Mouse (Mus musculus) CH12.LX (cell line): ENCODE results near the gene Pvalb. TPM values are rescaled to one million over a fixed set of nuclear protein-coding genes. Genes with fewer than 3 reads are reported as not detected.
A peak's percentile ranks its signal among the peaks of the same experiment; 100 is the strongest.

Experiments
- DNase-seq: peaks from one replicate; pipeline ENCODE4 v3.0.0-alpha.2; 2013; ENCODE audit errors: extremely low read depth
- H3K27ac ChIP-seq: 2 replicates; pipeline ENCODE4 v1.5.1; 2012; ENCODE audit warnings: low read depth, mild to moderate bottlenecking, control low read depth, moderate library complexity; ENCODE audit not compliant: insufficient read depth
- H3K27me3 ChIP-seq: replicated peaks from 2 replicates; pipeline ENCODE3; 2012; ENCODE audit warnings: inconsistent platforms
- H3K36me3 ChIP-seq, 2 experiments: replicated peaks in 1 of 2; 2 replicates each; pipeline versions ENCODE3 to v1.6.1; 2012; ENCODE audit warnings: inconsistent platforms in 1 of 2, low read length in 1 of 2, mild to moderate bottlenecking in 1 of 2, mixed read lengths in 1 of 2, moderate library complexity in 1 of 2; ENCODE audit not compliant: control insufficient read depth in 1 of 2, insufficient read depth in 1 of 2
- H3K4me1 ChIP-seq, 2 experiments: 2 replicates each; pipeline ENCODE4 v1.6.1; 2012; ENCODE audit warnings: inconsistent platforms in 1 of 2, moderate library complexity in 1 of 2; ENCODE audit not compliant: insufficient read depth in 2 of 2, control insufficient read depth in 1 of 2
- H3K4me2 ChIP-seq: 2 replicates; pipeline ENCODE4 v1.6.1; 2012; ENCODE audit warnings: low read depth, mild to moderate bottlenecking, control low read depth; ENCODE audit not compliant: poor library complexity, insufficient read depth, severe bottlenecking
- H3K4me3 ChIP-seq, 3 experiments: fragments of 150-350 bp in 1 of 3; sonication (generic) in 1 of 3; replicated peaks in 1 of 3; 2 replicates each; pipeline versions ENCODE3 to v1.5.1; 2011 to 2012; ENCODE audit warnings: low read depth in 2 of 3, low read length in 2 of 3, mild to moderate bottlenecking in 2 of 3, moderate library complexity in 2 of 3, control low read depth in 1 of 3, improper control_type of control experiment in 1 of 3, inconsistent platforms in 1 of 3, mixed read lengths in 1 of 3; ENCODE audit not compliant: poor library complexity in 1 of 3
- H3K79me2 ChIP-seq: replicated peaks from 2 replicates; pipeline ENCODE4 v1.6.1; 2012; ENCODE audit warnings: mild to moderate bottlenecking, moderate library complexity; ENCODE audit not compliant: control insufficient read depth, poor library complexity, insufficient read depth, severe bottlenecking; ENCODE audit errors: extremely low read depth
- H3K9ac ChIP-seq: 2 replicates; pipeline ENCODE4 v1.6.1; 2012; ENCODE audit warnings: low read depth, mild to moderate bottlenecking, control low read depth, moderate library complexity; ENCODE audit not compliant: insufficient read depth
- H3K9me3 ChIP-seq: replicated peaks from 2 replicates; pipeline ENCODE3; 2012; ENCODE audit warnings: low read length, inconsistent platforms, mixed read lengths
- BHLHE40 ChIP-seq: IDR thresholded peaks from 2 replicates; pipeline ENCODE4 v1.6.1; 2011; ENCODE audit warnings: mild to moderate bottlenecking, low read depth, low read length, improper control_type of control experiment
- CHD1 ChIP-seq: IDR thresholded peaks from 2 replicates; pipeline ENCODE4 v1.6.1; 2012; ENCODE audit warnings: low read depth, low read length, improper control_type of control experiment, inconsistent platforms
- CHD2 ChIP-seq: IDR thresholded peaks from 2 replicates; pipeline ENCODE4 v1.6.1; 2011; ENCODE audit warnings: low read length, improper control_type of control experiment
- CTCF ChIP-seq, 2 experiments: IDR thresholded peaks in 1 of 2; conservative IDR thresholded peaks in 1 of 2; 2 replicates each; pipeline ENCODE4 v1.5.1; 2011 to 2012; ENCODE audit warnings: low read depth in 2 of 2, low read length in 2 of 2, improper control_type of control experiment in 1 of 2, inconsistent platforms in 1 of 2, mild to moderate bottlenecking in 1 of 2, moderate library complexity in 1 of 2
- E2F4 ChIP-seq: IDR thresholded peaks from 2 replicates; pipeline ENCODE4 v1.6.1; 2011; ENCODE audit warnings: low read depth, low read length, improper control_type of control experiment; ENCODE audit not compliant: insufficient replicate concordance
- ELF1 ChIP-seq: IDR thresholded peaks from 2 replicates; pipeline ENCODE4 v1.6.1; 2014; ENCODE audit warnings: low read depth, mild to moderate bottlenecking, inconsistent platforms, low read length, improper control_type of control experiment
- EP300 ChIP-seq: IDR thresholded peaks from 2 replicates; pipeline ENCODE4 v1.6.1; 2011; ENCODE audit warnings: low read length, improper control_type of control experiment
- ETS1 ChIP-seq: conservative IDR thresholded peaks from 2 replicates; pipeline ENCODE4 v1.6.1; 2012; ENCODE audit warnings: low read depth, mild to moderate bottlenecking, inconsistent platforms, low read length, improper control_type of control experiment, moderate library complexity
- GABPA ChIP-seq: IDR thresholded peaks from 2 replicates; pipeline ENCODE4 v1.6.1; 2012; ENCODE audit warnings: low read depth, low read length, improper control_type of control experiment, inconsistent platforms; ENCODE audit not compliant: insufficient replicate concordance
- HCFC1 ChIP-seq: IDR thresholded peaks from 2 replicates; pipeline ENCODE4 v1.6.1; 2012; ENCODE audit warnings: low read depth, mild to moderate bottlenecking, inconsistent platforms, low read length, improper control_type of control experiment
- IRF4 ChIP-seq: IDR thresholded peaks from 2 replicates; pipeline ENCODE4 v1.6.1; 2014; ENCODE audit warnings: low read depth, mild to moderate bottlenecking, inconsistent platforms, low read length, improper control_type of control experiment
- JUN ChIP-seq: IDR thresholded peaks from 2 replicates; pipeline ENCODE4 v1.6.1; 2011; ENCODE audit warnings: low read depth, mild to moderate bottlenecking, low read length, improper control_type of control experiment, moderate library complexity; ENCODE audit not compliant: insufficient read depth
- JUND ChIP-seq: conservative IDR thresholded peaks from 2 replicates; pipeline ENCODE4 v1.6.1; 2011; ENCODE audit warnings: low read depth, low read length, improper control_type of control experiment
- KAT2A ChIP-seq: IDR thresholded peaks from 2 replicates; pipeline ENCODE4 v1.6.1; 2012; ENCODE audit warnings: low read length, improper control_type of control experiment, inconsistent platforms; ENCODE audit not compliant: insufficient replicate concordance
- MAFK ChIP-seq: IDR thresholded peaks from 2 replicates; pipeline ENCODE4 v1.6.1; 2011; ENCODE audit warnings: low read length, improper control_type of control experiment; ENCODE audit not compliant: insufficient replicate concordance
- MAX ChIP-seq: IDR thresholded peaks from 2 replicates; pipeline ENCODE4 v1.6.1; 2011; ENCODE audit warnings: low read length, improper control_type of control experiment
- MAZ ChIP-seq: IDR thresholded peaks from 2 replicates; pipeline ENCODE4 v1.6.1; 2012; ENCODE audit warnings: low read depth, mild to moderate bottlenecking, inconsistent platforms, low read length, improper control_type of control experiment, moderate library complexity
- MEF2A ChIP-seq: IDR thresholded peaks from 2 replicates; pipeline ENCODE4 v1.6.1; 2014; ENCODE audit warnings: low read depth, mild to moderate bottlenecking, inconsistent platforms, low read length, improper control_type of control experiment, borderline replicate concordance
- MXI1 ChIP-seq: IDR thresholded peaks from 2 replicates; pipeline ENCODE4 v1.6.1; 2011; ENCODE audit warnings: mild to moderate bottlenecking, low read depth, low read length, improper control_type of control experiment
- MYC ChIP-seq: IDR thresholded peaks from 2 replicates; pipeline ENCODE4 v1.6.1; 2011; ENCODE audit warnings: low read depth, mild to moderate bottlenecking, improper control_type of control experiment, low read length
- NELFE ChIP-seq: IDR thresholded peaks from 2 replicates; pipeline ENCODE4 v1.6.1; 2011; ENCODE audit warnings: low read depth, low read length, improper control_type of control experiment
- NRF1 ChIP-seq: IDR thresholded peaks from 2 replicates; pipeline ENCODE4 v1.6.1; 2014; ENCODE audit warnings: low read depth, mild to moderate bottlenecking, inconsistent platforms, low read length, improper control_type of control experiment, moderate library complexity
- PAX5 ChIP-seq: IDR thresholded peaks from 2 replicates; pipeline ENCODE4 v1.6.1; 2012; ENCODE audit warnings: low read length, inconsistent platforms, mixed read lengths
- POLR2A ChIP-seq: IDR thresholded peaks from 2 replicates; pipeline ENCODE4 v1.6.1; 2011; ENCODE audit warnings: low read depth, mild to moderate bottlenecking, improper control_type of control experiment, low read length
- POLR2AphosphoS2 ChIP-seq: IDR thresholded peaks from 2 replicates; pipeline ENCODE4 v1.6.1; 2011; ENCODE audit warnings: low read depth, low read length, improper control_type of control experiment
- RAD21 ChIP-seq: IDR thresholded peaks from 2 replicates; pipeline ENCODE4 v1.6.1; 2011; ENCODE audit warnings: low read depth, mild to moderate bottlenecking, low read length, improper control_type of control experiment, moderate library complexity
- RCOR1 ChIP-seq: conservative IDR thresholded peaks from 2 replicates; pipeline ENCODE4 v1.6.1; 2012; ENCODE audit warnings: low read depth, mild to moderate bottlenecking, inconsistent platforms, low read length, improper control_type of control experiment
- SIN3A ChIP-seq: IDR thresholded peaks from 2 replicates; pipeline ENCODE4 v1.6.1; 2012; ENCODE audit warnings: low read length, improper control_type of control experiment, inconsistent platforms
- SMC3 ChIP-seq: IDR thresholded peaks from 2 replicates; pipeline ENCODE4 v1.6.1; 2011; ENCODE audit warnings: low read depth, low read length, improper control_type of control experiment
- TBP ChIP-seq: conservative IDR thresholded peaks from 2 replicates; pipeline ENCODE4 v1.6.1; 2011; ENCODE audit warnings: low read depth, low read length, improper control_type of control experiment
- TCF12 ChIP-seq: IDR thresholded peaks from 2 replicates; pipeline ENCODE4 v1.6.1; 2014; ENCODE audit warnings: low read depth, mild to moderate bottlenecking, inconsistent platforms, low read length, improper control_type of control experiment
- UBTF ChIP-seq: IDR thresholded peaks from 2 replicates; pipeline ENCODE4 v1.6.1; 2012; ENCODE audit warnings: low read depth, mild to moderate bottlenecking, inconsistent platforms, low read length, improper control_type of control experiment, moderate library complexity
- USF1 ChIP-seq: IDR thresholded peaks from 2 replicates; pipeline ENCODE4 v1.6.1; 2014; ENCODE audit warnings: low read depth, mild to moderate bottlenecking, inconsistent platforms, low read length, improper control_type of control experiment
- USF2 ChIP-seq: conservative IDR thresholded peaks from 2 replicates; pipeline ENCODE4 v1.6.1; 2011; ENCODE audit warnings: low read depth, low read length, improper control_type of control experiment
- ZC3H11A ChIP-seq: IDR thresholded peaks from 2 replicates; pipeline ENCODE4 v1.6.1; 2012; ENCODE audit warnings: low read depth, mild to moderate bottlenecking, inconsistent platforms, low read length, improper control_type of control experiment
- ZKSCAN1 ChIP-seq: IDR thresholded peaks from 2 replicates; pipeline ENCODE4 v1.6.1; 2012; ENCODE audit warnings: low read depth, inconsistent platforms, low read length, improper control_type of control experiment, borderline replicate concordance
- ZMIZ1 ChIP-seq: IDR thresholded peaks from 2 replicates; pipeline ENCODE4 v1.6.1; 2012; ENCODE audit warnings: low read depth, mild to moderate bottlenecking, inconsistent platforms, low read length, improper control_type of control experiment
- ZNF384 ChIP-seq: IDR thresholded peaks from 2 replicates; pipeline ENCODE4 v1.6.1; 2012; ENCODE audit warnings: low read depth, low read length, improper control_type of control experiment, inconsistent platforms
- dilution Hi-C: fragments of 300-500 bp; cut with MboI; formaldehyde crosslinking; loops from 2 replicates; pipeline ENCODE4 v1.14.3; 2020; ENCODE audit warnings: low sequenced_read_pairs; ENCODE audit not compliant: extremely low pct_unique_long_range_greater_than_20kb, extremely low pct_ligation_motif_present
- in situ Hi-C: fragments of 300-500 bp; cut with MboI; formaldehyde crosslinking; loops from 3 replicates; pipeline ENCODE4 v1.14.3; 2019; ENCODE audit warnings: low sequenced_read_pairs, low pct_ligation_motif_present, low pct_unique_long_range_greater_than_20kb, mixed read lengths
- polyA plus RNA-seq: library from polyadenylated mRNA; unstranded; fragments of >175 nt; gene quantifications from 2 replicates; pipeline ENCODE4 v1.2.1, GENCODE M21; 2012; ENCODE audit warnings: low read depth; ENCODE audit not compliant: insufficient read length
- total RNA-seq, 2 experiments: library from RNA; depleted of rRNA; stranded (reverse); fragments of 300-350 nt in 1 of 2; fragments of >200 nt in 1 of 2; gene quantifications; 2 replicates each; pipeline ENCODE4 v1.2.3; 2012 to 2014

Pvalb gene
- total and polyA plus RNA-seq, 3 experiments: 11.4 to 16.4 (median 12.8) TPM

DNA sequence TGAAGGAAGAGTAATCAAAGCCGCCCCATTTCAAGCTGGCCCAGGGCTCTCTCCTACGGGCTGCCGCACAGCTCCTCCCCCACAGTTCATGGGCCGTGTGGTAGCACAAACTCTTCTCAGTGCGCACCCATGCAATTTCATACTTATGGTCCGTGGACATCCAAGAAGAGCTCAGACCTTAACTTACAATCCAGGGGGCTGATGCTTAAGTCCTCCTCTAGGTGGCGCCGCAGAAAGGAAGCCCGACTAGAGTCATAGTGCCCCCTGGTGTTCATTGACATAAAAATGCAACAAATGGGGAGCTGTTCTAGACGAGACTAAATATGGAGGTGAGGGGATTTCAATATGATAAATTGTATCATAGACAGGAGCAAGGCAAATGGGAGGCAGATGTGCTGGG, 33.3 kb upstream of the Pvalb start:
- TF ChIP-seq BHLHE40 (no peak), ZC3H11A (peak; percentile 20; the same call in 1 of the 2 replicates), USF2 (no peak), TCF12 (peak; percentile 65; the same call in 1 of the 2 replicates), KAT2A (no peak), MEF2A (peak; percentile 51; the same call in 1 of the 2 replicates), MAZ (peak; percentile 38; the same call in 1 of the 2 replicates), UBTF (no peak), JUND (peak; percentile 75), MAFK (no peak), CHD1 (no peak), ETS1 (no peak), E2F4 (no peak), SMC3 (peak; percentile 98), JUN (no peak), MAX (no peak), ELF1 (peak; percentile 56; the same call in 1 of the 2 replicates), HCFC1 (no peak), ZKSCAN1 (no peak), CTCF (conservative IDR thresholded peaks at IDR 0.05 in 1 of 2, IDR thresholded peaks at IDR 0.05 in 1 of 2; ENCODE audit: low read depth in 2 of 2, low read length in 2 of 2) (peak; percentile 81 to 100), RCOR1 (no peak), PAX5 (no peak), MXI1 (no peak), CHD2 (no peak), RAD21 (peak; percentile 78), TBP (0 out of 2 replicates have a peak, but pooled peaks have one; percentile 8), ZNF384 (no peak), SIN3A (peak; percentile 69; the same call in 1 of the 2 replicates), POLR2A (no peak), ZMIZ1 (no peak), NRF1 (no peak), IRF4 (peak; percentile 64; the same call in 1 of the 2 replicates), EP300 (no peak), MYC (no peak; the same call in 1 of the 2 replicates), POLR2AphosphoS2 (no peak), GABPA (no peak), USF1 (no peak), NELFE (peak; percentile 90; the same call in 1 of the 2 replicates)
- H3K79me2 ChIP-seq: no peaks in the 10 kb centered on the region
- no peak overlapping the region for H3K4me3 ChIP-seq
- H3K4me2 ChIP-seq: 0 out of 2 replicates have a peak overlapping the region, but pooled peaks have one; percentile 4
- H3K27ac ChIP-seq: no peak overlapping the region
- H3K9me3 ChIP-seq: no peaks in the 10 kb centered on the region
- H3K27me3 ChIP-seq: no peaks in the 10 kb centered on the region
- no peak overlapping the region; the same call in 1 of the 2 replicates for H3K9ac ChIP-seq
- DNase-seq: peak; percentile 95
- no peaks in the 10 kb centered on the region for H3K36me3 ChIP-seq
- dilution Hi-C loops: no loop called here
- H3K4me1 ChIP-seq: peaks cover 36 to 56% of the 10 kb centered on the region in 2 experiments
- in situ Hi-C loops: no loop called here
